Mouse (Mus musculus): ENCODE data around the gene Dtx4. TPM values are rescaled to one million over a fixed set of nuclear protein-coding genes. Genes with fewer than 3 reads are reported as not detected.
A peak's percentile ranks its signal among the peaks of the same experiment; 100 is the strongest.

The Dtx4 gene
- total and polyA plus RNA-seq, 3 experiments = 16.4 to 30.5 (median 21.2) TPM

DNA sequence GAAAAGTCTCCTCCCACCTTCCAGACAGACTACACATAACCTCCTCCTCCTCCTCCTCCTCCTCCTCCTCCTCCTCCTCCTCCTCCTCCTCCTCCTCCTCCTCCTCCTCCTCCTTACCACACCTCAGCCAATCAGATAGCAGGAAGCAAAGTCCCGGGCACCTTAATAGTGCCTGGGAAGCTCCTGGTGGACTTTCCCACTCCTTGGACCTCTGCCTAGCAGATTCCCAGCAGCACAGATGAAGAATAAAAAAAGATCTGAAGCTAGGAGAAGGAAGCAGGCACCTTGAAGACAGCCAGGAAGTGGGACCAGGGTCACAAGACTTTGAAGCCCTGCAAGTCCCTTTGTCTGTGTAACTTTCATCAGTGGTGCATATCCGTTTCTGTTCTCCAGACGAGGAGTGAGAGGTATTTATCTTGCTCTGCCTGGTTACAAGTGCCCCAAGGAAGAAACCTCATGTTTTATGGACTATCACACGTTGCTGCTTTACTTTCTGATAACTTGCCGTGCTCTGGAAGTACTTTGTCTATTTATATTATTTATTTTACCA, 24.5 kb downstream of the Dtx4 start:
- H3K4me2 ChIP-seq (ENCODE audit: insufficient read depth, low read depth, poor library complexity, severe bottlenecking) = no peak overlapping the region
- TF ChIP-seq HCFC1 (IDR thresholded peaks at IDR 0.05; ENCODE audit: low read depth, low read length) = no peak
- H3K4me3 ChIP-seq (replicated peaks in 1 of 3; ENCODE audit: low read depth in 2 of 3, low read length in 2 of 3, poor library complexity in 1 of 3) = no peak overlapping the region
- peaks cover 28 to 78% of the 10 kb centered on the region in 2 experiments for H3K4me1 ChIP-seq (ENCODE audit: control insufficient read depth in 1 of 2, insufficient read depth in 2 of 2)
- in situ Hi-C loops (cut with MboI; ENCODE audit: low pct_ligation_motif_present, low pct_unique_long_range_greater_than_20kb, low sequenced_read_pairs) = loop anchor here (25.0 kb wide), 1 partner anchor 464 kb away; no protein-coding TSS in a partner anchor
- H3K36me3 ChIP-seq (replicated peaks in 1 of 2; ENCODE audit: control insufficient read depth in 1 of 2, insufficient read depth in 1 of 2, low read length in 1 of 2) = peaks cover 41 to 82% of the 10 kb centered on the region in 2 experiments
- DNase-seq (ENCODE audit: extremely low read depth) = no peak
- H3K9me3 ChIP-seq (replicated peaks; ENCODE audit: low read length) = no peaks in the 10 kb centered on the region
- dilution Hi-C loops (cut with MboI; ENCODE audit: extremely low pct_ligation_motif_present, extremely low pct_unique_long_range_greater_than_20kb, low sequenced_read_pairs) = no loop called here
- no peaks in the 10 kb centered on the region for H3K79me2 ChIP-seq (replicated peaks; ENCODE audit: control insufficient read depth, extremely low read depth, insufficient read depth, poor library complexity, severe bottlenecking)
- peak overlapping the region; percentile 19; the same call in 1 of the 2 replicates for H3K27ac ChIP-seq (ENCODE audit: insufficient read depth, low read depth)
- no peak overlapping the region for H3K9ac ChIP-seq (ENCODE audit: insufficient read depth, low read depth)
- no peaks in the 10 kb centered on the region for H3K27me3 ChIP-seq (replicated peaks)

DNA sequence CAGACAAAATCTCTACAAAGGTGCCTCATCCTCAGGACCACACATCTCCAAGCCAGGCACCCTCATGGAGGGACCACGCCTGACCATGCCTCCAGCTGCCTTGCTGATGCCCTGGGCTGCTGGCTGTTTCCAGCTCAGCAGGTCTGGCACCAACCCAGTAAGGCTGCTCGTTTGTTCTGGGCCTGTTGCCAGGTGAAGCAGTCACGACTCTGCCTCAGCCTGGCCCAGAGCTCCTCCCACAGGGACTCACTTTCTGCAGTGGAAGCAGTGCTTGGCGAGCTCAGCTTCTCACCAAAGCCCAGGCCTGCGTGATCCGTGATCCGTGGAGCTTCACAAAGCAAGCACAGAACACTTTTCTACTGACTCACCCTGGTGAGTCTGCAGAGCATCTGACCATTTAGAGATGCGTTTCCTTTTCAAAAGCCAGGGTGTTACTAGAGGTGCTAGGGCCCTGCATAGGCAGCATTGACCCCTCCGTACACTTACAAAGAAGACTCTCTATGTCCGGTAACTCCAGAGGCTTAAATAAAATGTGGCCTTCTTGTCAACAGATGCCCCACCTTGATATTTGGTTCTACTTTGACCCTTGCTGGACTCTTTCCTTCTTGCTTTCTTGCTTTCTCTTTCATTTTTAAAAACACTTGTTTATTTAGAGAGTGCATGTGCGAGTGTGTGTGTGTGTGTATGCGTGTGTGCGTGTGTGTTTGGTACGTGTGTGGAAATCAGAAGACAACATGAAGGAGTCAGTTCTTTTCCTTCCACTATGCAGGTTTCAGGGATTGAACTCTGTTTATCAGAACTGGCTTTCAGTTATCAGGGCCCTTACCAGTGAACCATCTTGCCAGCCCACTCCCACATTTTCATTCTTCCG, 25.6 kb downstream of the Dtx4 start:
- H3K9ac ChIP-seq (ENCODE audit: insufficient read depth, low read depth) = no peak overlapping the region; the same call in 1 of the 2 replicates
- dilution Hi-C loops (cut with MboI; ENCODE audit: extremely low pct_ligation_motif_present, extremely low pct_unique_long_range_greater_than_20kb, low sequenced_read_pairs) (no loop called here), in situ Hi-C loops (cut with MboI; ENCODE audit: low pct_ligation_motif_present, low pct_unique_long_range_greater_than_20kb, low sequenced_read_pairs) (loop anchor here (25.0 kb wide), 1 partner anchor 463 kb away; no protein-coding TSS in a partner anchor)
- peak overlapping the region in 1 of 3 experiments; percentile 23 for H3K4me3 ChIP-seq (replicated peaks in 1 of 3; ENCODE audit: low read depth in 2 of 3, low read length in 2 of 3, poor library complexity in 1 of 3)
- H3K9me3 ChIP-seq (replicated peaks; ENCODE audit: low read length) = no peaks in the 10 kb centered on the region
- H3K36me3 ChIP-seq (replicated peaks in 1 of 2; ENCODE audit: control insufficient read depth in 1 of 2, insufficient read depth in 1 of 2, low read length in 1 of 2) = peaks cover 34 to 78% of the 10 kb centered on the region in 2 experiments
- H3K27me3 ChIP-seq (replicated peaks) = no peaks in the 10 kb centered on the region
- H3K4me1 ChIP-seq (ENCODE audit: control insufficient read depth in 1 of 2, insufficient read depth in 2 of 2) = peaks cover 34 to 90% of the 10 kb centered on the region in 2 experiments
- H3K27ac ChIP-seq (ENCODE audit: insufficient read depth, low read depth) = peak overlapping the region; percentile 67
- H3K4me2 ChIP-seq (ENCODE audit: insufficient read depth, low read depth, poor library complexity, severe bottlenecking) = peak overlapping the region; percentile 6; the same call in 1 of the 2 replicates
- TF ChIP-seq CHD2 (IDR thresholded peaks at IDR 0.05; ENCODE audit: low read length) (no peak), POLR2A (IDR thresholded peaks at IDR 0.05; ENCODE audit: low read depth, low read length) (peak; percentile 26; the same call in 1 of the 2 replicates), USF2 (conservative IDR thresholded peaks at IDR 0.05; ENCODE audit: low read depth, low read length) (no peak), MXI1 (IDR thresholded peaks at IDR 0.05; ENCODE audit: low read depth, low read length) (peak; percentile 27; the same call in 1 of the 2 replicates), BHLHE40 (IDR thresholded peaks at IDR 0.05; ENCODE audit: low read depth, low read length) (peak; percentile 37; the same call in 1 of the 2 replicates), E2F4 (IDR thresholded peaks at IDR 0.05; ENCODE audit: insufficient replicate concordance, low read depth, low read length) (no peak)
- no peaks in the 10 kb centered on the region for H3K79me2 ChIP-seq (replicated peaks; ENCODE audit: control insufficient read depth, extremely low read depth, insufficient read depth, poor library complexity, severe bottlenecking)
- no peak for DNase-seq (ENCODE audit: extremely low read depth)

DNA sequence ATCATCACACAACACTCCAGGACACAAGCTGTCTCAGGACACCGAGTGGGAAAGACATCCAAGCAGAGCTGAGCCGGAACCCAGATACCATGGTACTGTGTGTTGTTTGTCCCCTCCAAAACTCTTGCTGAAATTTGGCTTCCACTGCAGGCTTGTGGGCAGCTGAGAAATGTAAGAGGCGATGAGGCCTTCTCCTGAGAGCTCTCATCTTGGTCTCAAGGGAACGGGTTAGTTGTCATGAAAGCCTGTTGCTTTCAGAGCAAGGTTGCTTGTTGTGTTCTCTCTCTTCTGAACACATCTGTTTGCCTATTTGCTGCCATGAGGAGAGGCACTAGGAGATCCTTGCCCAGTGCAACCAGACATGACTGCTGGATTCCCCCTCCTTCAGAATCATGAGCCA, 27.3 kb downstream of the Dtx4 start:
- TF ChIP-seq SMC3 (IDR thresholded peaks at IDR 0.05; ENCODE audit: low read depth, low read length) (no peak), POLR2A (IDR thresholded peaks at IDR 0.05; ENCODE audit: low read depth, low read length) (no peak), HCFC1 (IDR thresholded peaks at IDR 0.05; ENCODE audit: low read depth, low read length) (no peak), POLR2AphosphoS2 (IDR thresholded peaks at IDR 0.05; ENCODE audit: low read depth, low read length) (no peak), ZNF384 (IDR thresholded peaks at IDR 0.05; ENCODE audit: low read depth, low read length) (no peak), MAX (IDR thresholded peaks at IDR 0.05; ENCODE audit: low read length) (no peak), BHLHE40 (IDR thresholded peaks at IDR 0.05; ENCODE audit: low read depth, low read length) (no peak), EP300 (IDR thresholded peaks at IDR 0.05; ENCODE audit: low read length) (no peak), JUN (IDR thresholded peaks at IDR 0.05; ENCODE audit: insufficient read depth, low read depth, low read length) (no peak), USF2 (conservative IDR thresholded peaks at IDR 0.05; ENCODE audit: low read depth, low read length) (no peak), ZMIZ1 (IDR thresholded peaks at IDR 0.05; ENCODE audit: low read depth, low read length) (no peak), CHD2 (IDR thresholded peaks at IDR 0.05; ENCODE audit: low read length) (no peak)
- Histone ChIP-seq H3K4me3 (replicated peaks in 1 of 3; ENCODE audit: low read depth in 2 of 3, low read length in 2 of 3, poor library complexity in 1 of 3) (no peak overlapping the region), H3K27me3 (replicated peaks) (no peaks in the 10 kb centered on the region), H3K36me3 (replicated peaks in 1 of 2; ENCODE audit: control insufficient read depth in 1 of 2, insufficient read depth in 1 of 2, low read length in 1 of 2) (peaks cover 30 to 74% of the 10 kb centered on the region in 2 experiments), H3K4me1 (ENCODE audit: control insufficient read depth in 1 of 2, insufficient read depth in 2 of 2) (peaks cover 35 to 98% of the 10 kb centered on the region in 2 experiments), H3K79me2 (replicated peaks; ENCODE audit: control insufficient read depth, extremely low read depth, insufficient read depth, poor library complexity, severe bottlenecking) (no peaks in the 10 kb centered on the region), H3K9ac (ENCODE audit: insufficient read depth, low read depth) (no peak overlapping the region), H3K4me2 (ENCODE audit: insufficient read depth, low read depth, poor library complexity, severe bottlenecking) (no peak overlapping the region), H3K9me3 (replicated peaks; ENCODE audit: low read length) (no peaks in the 10 kb centered on the region), H3K27ac (ENCODE audit: insufficient read depth, low read depth) (peak overlapping the region; percentile 67)
- peak; percentile 75 for DNase-seq (ENCODE audit: extremely low read depth)
- in situ Hi-C loops (cut with MboI; ENCODE audit: low pct_ligation_motif_present, low pct_unique_long_range_greater_than_20kb, low sequenced_read_pairs) = no loop called here
- dilution Hi-C loops (cut with MboI; ENCODE audit: extremely low pct_ligation_motif_present, extremely low pct_unique_long_range_greater_than_20kb, low sequenced_read_pairs) = no loop called here

Data from CH12.LX (cell line).